Mouse (Mus musculus) ES-Bruce4 (cell line): ENCODE results near the gene Arhgap24. TPM values are rescaled to one million over a fixed set of nuclear protein-coding genes. Genes with fewer than 3 reads are reported as not detected.

Experiments
- H3K27ac ChIP-seq: 2 replicates; pipeline ENCODE4 v1.5.1; 2012; ENCODE audit warnings: low read length, inconsistent platforms; ENCODE audit not compliant: insufficient read depth
- H3K27me3 ChIP-seq: 2 replicates; pipeline ENCODE4 v1.6.1; 2012; ENCODE audit warnings: mild to moderate bottlenecking, low read length, inconsistent platforms; ENCODE audit not compliant: control insufficient read depth, poor library complexity, insufficient read depth, severe bottlenecking
- H3K36me3 ChIP-seq: 2 replicates; pipeline ENCODE4 v1.6.1; 2012; ENCODE audit warnings: inconsistent platforms, mild to moderate bottlenecking, low read length, moderate library complexity; ENCODE audit not compliant: control insufficient read depth, poor library complexity, insufficient read depth, severe bottlenecking
- H3K4me1 ChIP-seq: one replicate; pipeline ENCODE4 v1.8.1; 2011; ENCODE audit warnings: low read length; ENCODE audit not compliant: control insufficient read depth, insufficient read depth
- H3K4me3 ChIP-seq: 2 replicates; pipeline ENCODE4 v1.5.1; 2011; ENCODE audit warnings: low read depth, mild to moderate bottlenecking, low read length
- H3K9ac ChIP-seq: 2 replicates; pipeline ENCODE4 v1.6.1; 2012; ENCODE audit warnings: low read depth, mild to moderate bottlenecking, inconsistent platforms; ENCODE audit not compliant: poor library complexity, severe bottlenecking
- H3K9me3 ChIP-seq: replicated peaks from 2 replicates; pipeline ENCODE4 v1.6.1; 2012; ENCODE audit warnings: mild to moderate bottlenecking, low read length, inconsistent platforms; ENCODE audit not compliant: control insufficient read depth, poor library complexity, insufficient read depth, severe bottlenecking
- CTCF ChIP-seq: IDR thresholded peaks from one replicate; pipeline ENCODE4 v1.8.1; 2011; ENCODE audit warnings: low read depth, low read length
- EP300 ChIP-seq: IDR thresholded peaks from 2 replicates; pipeline ENCODE4 v1.6.1; 2011; ENCODE audit warnings: low read depth, low read length; ENCODE audit not compliant: insufficient read depth
- POLR2A ChIP-seq: IDR thresholded peaks from one replicate; pipeline ENCODE4 v1.8.1; 2011; ENCODE audit warnings: low read length; ENCODE audit not compliant: insufficient read depth
- polyA plus RNA-seq: library from polyadenylated mRNA; stranded (reverse); fragments of >200 nt; gene quantifications from 2 replicates; pipeline ENCODE4 v1.2.4, GENCODE M21; 2011; ENCODE audit warnings: low read depth; ENCODE audit not compliant: missing spikeins, insufficient read depth, insufficient read length

The Arhgap24 gene
- polyA plus RNA-seq, result 2.0 and 2.1 TPM in 2 replicates

DNA sequence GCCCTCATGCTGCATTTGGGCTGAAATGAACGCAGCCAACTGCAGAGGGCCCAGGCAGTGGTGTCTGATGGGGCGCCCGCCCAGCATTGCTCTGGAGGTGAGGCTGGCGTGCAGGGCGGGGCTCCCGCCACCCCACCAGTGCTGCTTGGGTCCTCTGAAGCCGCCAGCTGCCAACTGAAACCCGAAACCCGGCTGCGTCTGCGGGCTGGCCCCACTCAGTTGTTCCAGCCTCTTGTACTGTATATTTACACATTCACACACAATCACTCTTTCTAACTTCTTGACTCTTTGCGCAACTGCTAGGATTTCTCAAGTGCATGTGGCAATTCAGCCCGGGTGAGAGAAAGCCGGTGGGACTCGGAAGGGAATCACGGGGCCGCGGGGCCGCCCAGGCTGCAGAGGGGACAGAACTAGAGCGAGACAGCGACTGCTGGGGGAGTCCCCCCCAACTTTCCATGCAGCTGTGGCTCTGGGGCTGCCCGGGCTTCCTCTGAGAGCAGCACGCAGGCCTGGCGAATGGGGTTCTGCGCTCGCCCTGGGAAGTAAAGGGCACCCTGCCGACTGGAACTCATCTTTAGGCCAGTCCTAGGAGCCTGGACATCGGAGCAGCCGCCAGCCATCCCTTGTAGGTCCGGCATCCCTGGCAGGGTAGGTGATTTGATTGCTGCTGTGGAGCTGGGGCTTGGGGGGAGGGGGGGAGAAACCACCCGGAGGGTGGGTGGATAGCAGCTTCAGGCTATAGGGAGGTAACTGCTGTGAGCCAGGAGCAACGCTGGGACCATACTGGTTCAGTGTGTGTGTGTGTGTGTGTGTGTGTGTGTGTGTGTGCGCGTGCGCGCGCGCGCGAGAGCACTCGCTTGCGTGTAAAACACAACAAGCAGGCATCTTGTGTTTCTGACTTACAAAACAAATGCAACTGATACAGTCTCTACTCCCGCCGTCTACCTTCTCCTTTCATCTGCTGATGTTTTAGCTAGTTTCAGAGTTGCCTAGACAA is at the start of gene Arhgap24:
Arhgap24 (plus strand) TSS at position 177 of the 997 bp plus-strand sequence.
- Histone ChIP-seq H3K27me3 (no peaks in the 10 kb centered on the region; the same call in 1 of the 2 replicates), H3K27ac (no peak within 1 kb of the TSS), H3K9ac (peak within 1 kb of the TSS; percentile 4), H3K4me3 (peak within 1 kb of the TSS; percentile 40), H3K4me1 (no peaks in the 10 kb centered on the region), H3K36me3 (no peaks in the 10 kb centered on the region), H3K9me3 (no peaks in the 10 kb centered on the region)
- no peak for TF ChIP-seq CTCF
- TF ChIP-seq EP300, result no peak
- TF ChIP-seq POLR2A, result no peak

GRCm38 (mm10) chr5:102434182-102434581 is 47.0 kb upstream of the Arhgap24 start:
- no peak for TF ChIP-seq EP300
- TF ChIP-seq CTCF, result no peak
- TF ChIP-seq POLR2A, result no peak
- H3K27ac ChIP-seq, result no peak overlapping the region
- no peaks in the 10 kb centered on the region for H3K36me3 ChIP-seq
- no peaks in the 10 kb centered on the region for H3K9me3 ChIP-seq
- no peak overlapping the region for H3K4me3 ChIP-seq
- H3K27me3 ChIP-seq, result no peaks in the 10 kb centered on the region
- no peak overlapping the region for H3K9ac ChIP-seq
- H3K4me1 ChIP-seq, result no peaks in the 10 kb centered on the region

- Histone ChIP-seq H3K9ac (no peak overlapping the region), H3K9me3 (no peaks in the 10 kb centered on the region), H3K4me1 (no peaks in the 10 kb centered on the region), H3K4me3 (no peak overlapping the region), H3K36me3 (no peaks in the 10 kb centered on the region), H3K27ac (no peak overlapping the region), H3K27me3 (no peaks in the 10 kb centered on the region)
- TF ChIP-seq POLR2A, result no peak
- no peak for TF ChIP-seq EP300
- no peak for TF ChIP-seq CTCF
These were observed 44.6 kb upstream of the Arhgap24 start for GRCm38 (mm10) chr5:102436581-102436980.

DNA sequence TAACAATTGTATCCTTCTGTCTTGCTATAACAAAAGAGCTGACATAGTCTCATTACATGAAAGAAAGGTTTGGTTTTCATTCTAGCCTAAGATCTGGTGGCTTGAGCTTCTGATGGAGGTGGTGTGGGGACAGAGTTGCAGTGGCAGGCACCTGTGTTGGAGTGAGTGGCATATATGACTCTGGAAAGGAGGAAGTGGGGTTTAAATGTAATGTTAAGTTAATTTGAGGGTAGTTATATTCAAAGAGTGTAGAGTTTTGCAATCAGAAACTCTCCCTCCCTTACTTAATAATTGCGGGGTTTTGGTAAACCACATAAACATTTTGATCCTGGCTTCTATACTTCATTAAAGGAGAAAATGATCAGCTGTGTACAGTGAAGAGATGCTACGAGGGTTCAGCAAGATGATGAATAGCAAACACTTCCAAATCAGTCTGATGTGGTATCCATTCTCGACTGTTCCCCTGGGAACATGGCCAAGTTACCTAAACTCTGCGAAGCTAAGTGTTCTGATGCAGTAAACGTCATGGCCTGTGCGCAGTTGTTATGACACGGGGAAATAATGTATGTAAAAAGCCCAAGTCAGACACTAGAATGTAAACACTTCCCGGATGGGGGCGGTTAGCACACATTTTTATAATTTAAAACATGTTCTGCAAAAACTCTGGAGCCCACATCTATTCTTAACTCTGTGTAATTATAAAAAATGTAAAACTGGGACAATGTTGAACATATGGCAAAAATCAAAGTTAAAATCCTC is 41.9 kb upstream of the Arhgap24 start:
- Histone ChIP-seq H3K27me3 (no peaks in the 10 kb centered on the region), H3K4me3 (no peak overlapping the region), H3K27ac (no peak overlapping the region), H3K9ac (no peak overlapping the region), H3K4me1 (no peaks in the 10 kb centered on the region), H3K9me3 (no peaks in the 10 kb centered on the region), H3K36me3 (no peaks in the 10 kb centered on the region)
- TF ChIP-seq CTCF, result no peak
- TF ChIP-seq EP300, result no peak
- TF ChIP-seq POLR2A, result no peak

DNA sequence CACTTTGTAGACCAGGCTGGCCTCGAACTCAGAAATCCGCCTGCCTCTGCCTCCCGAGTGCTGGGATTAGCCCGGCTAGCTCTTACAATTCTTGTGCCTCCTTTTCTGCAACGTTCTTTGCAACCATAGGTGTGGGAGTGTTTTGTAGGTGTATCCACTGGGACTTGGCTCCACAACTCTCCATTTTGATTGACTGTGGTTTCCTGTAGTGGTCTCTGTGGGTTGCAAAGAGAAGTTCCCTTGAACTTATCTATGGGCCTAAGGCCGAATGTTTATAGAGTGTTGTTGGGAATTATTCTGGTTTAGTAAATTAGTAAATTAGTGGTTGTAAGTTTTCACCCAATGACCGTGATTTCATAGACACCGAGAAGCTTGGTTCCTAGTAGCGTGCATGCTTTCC is 33.8 kb upstream of the Arhgap24 start:
- Histone ChIP-seq H3K4me3 (no peak overlapping the region), H3K9ac (no peak overlapping the region), H3K27ac (no peak overlapping the region), H3K27me3 (no peaks in the 10 kb centered on the region), H3K36me3 (no peaks in the 10 kb centered on the region), H3K9me3 (no peaks in the 10 kb centered on the region), H3K4me1 (no peaks in the 10 kb centered on the region)
- TF ChIP-seq EP300 (no peak), POLR2A (no peak), CTCF (no peak)
